Mouse (Mus musculus) adrenal gland, adult 2 months (tissue): ENCODE results near the gene Cacng8. TPM values are rescaled to one million over a fixed set of nuclear protein-coding genes. Genes with fewer than 3 reads are reported as not detected.

Experiments used
- DNase-seq: peaks from one replicate; pipeline ENCODE4 v3.0.0; 2021
- polyA plus RNA-seq: library from polyadenylated mRNA; depleted of rRNA; stranded (reverse); fragments of >200 nt; gene quantifications from 2 replicates; pipeline ENCODE4 v1.2.3, GENCODE M21; 2012
- total RNA-seq, 2 experiments: library from RNA; stranded (reverse); gene quantifications; 2 replicates each; pipeline ENCODE4 v1.2.3; 2021

The Cacng8 gene
- total and polyA plus RNA-seq, 3 experiments: 2.7 to 6.9 (median 4.5) TPM

GRCm38 (mm10) chr7:3430161-3430560, 39.7 kb downstream of the Cacng8 start:
- DNase-seq: no peak

- DNase-seq: no peak
Measured at GRCm38 (mm10) chr7:3432066-3432465, 41.6 kb downstream of the Cacng8 start.

GRCm38 (mm10) chr7:3437941-3438340, 47.5 kb downstream of the Cacng8 start:
- DNase-seq: peak; percentile 48

GRCm38 (mm10) chr7:3439984-3440383, 49.5 kb downstream of the Cacng8 start:
- no peak for DNase-seq

GRCm38 (mm10) chr7:3440526-3440925, 50.0 kb downstream of the Cacng8 start:
- no peak for DNase-seq

GRCm38 (mm10) chr7:3442476-3443062, 52.1 kb downstream of the Cacng8 start:
- DNase-seq: no peak

GRCm38 (mm10) chr7:3444678-3445077, 54.2 kb downstream of the Cacng8 start:
- no peak for DNase-seq

GRCm38 (mm10) chr7:3446584-3446983, 56.1 kb downstream of the Cacng8 start:
- no peak for DNase-seq

GRCm38 (mm10) chr7:3447026-3447425, 56.5 kb downstream of the Cacng8 start:
- DNase-seq: peak; percentile 62

GRCm38 (mm10) chr7:3448737-3449454, 58.4 kb downstream of the Cacng8 start:
- DNase-seq: peak; percentile 77

- DNase-seq: no peak
Measured at GRCm38 (mm10) chr7:3450671-3451070, 60.2 kb downstream of the Cacng8 start.

GRCm38 (mm10) chr7:3451161-3451560, 60.7 kb downstream of the Cacng8 start:
- peak; percentile 68 for DNase-seq

GRCm38 (mm10) chr7:3452821-3453485, 62.5 kb downstream of the Cacng8 start:
- no peak for DNase-seq

- no peak for DNase-seq
Measured at GRCm38 (mm10) chr7:3453486-3454183, 63.2 kb downstream of the Cacng8 start.

GRCm38 (mm10) chr7:3457111-3457840, 66.8 kb downstream of the Cacng8 start:
- no peak for DNase-seq

- peak; percentile 62 for DNase-seq
Measured at GRCm38 (mm10) chr7:3457841-3458217, 67.3 kb downstream of the Cacng8 start.

- no peak for DNase-seq
Measured at GRCm38 (mm10) chr7:3460261-3460660, 69.8 kb downstream of the Cacng8 start.

- no peak for DNase-seq
Measured at GRCm38 (mm10) chr7:3463306-3463705, 72.8 kb downstream of the Cacng8 start.
